Mouse (Mus musculus): ENCODE measurements around the gene Atp6v1f. TPM values are rescaled to one million over a fixed set of nuclear protein-coding genes. Genes with fewer than 3 reads are reported as not detected.
A peak's percentile ranks its signal among the peaks of the same experiment; 100 is the strongest.

Gene Atp6v1f
- total RNA-seq, 2 experiments from 2014 or later, result 241 to 263 TPM

GRCm38 (mm10) chr6:29513284-29513683 is 45.8 kb downstream of the Atp6v1f start:
- DNase-seq (ENCODE audit: extremely low spot score in 1 of 2, low spot score in 1 of 2), result no peak

- DNase-seq (ENCODE audit: extremely low spot score in 1 of 2, low spot score in 1 of 2), result peak; percentile 44 to 72
These were observed 49.6 kb downstream of the Atp6v1f start for GRCm38 (mm10) chr6:29517139-29517538.

Other genes starting within 250 kb of the Atp6v1f start
- gene Hilpda, start 195.2 kb upstream of the Atp6v1f start, total RNA-seq (2021), result 1 to 10 TPM; 4.6 to 6.6 TPM
- gene Fam71f2, start 188.1 kb upstream of the Atp6v1f start, total RNA-seq (2021), result 1 to 10 TPM in 1 of 2 experiments, not detected in 1; 1.0 TPM
- gene Fam71f1, start 148.6 kb upstream of the Atp6v1f start, total RNA-seq (2021), result not detected
- 10 to 100 TPM; 69.6 to 72.7 TPM for gene Calu, start 119.6 kb upstream of the Atp6v1f start, total RNA-seq (2021)
- gene Opn1sw, start 79.2 kb upstream of the Atp6v1f start, total RNA-seq (2021), result under 1 TPM; 0.19 to 0.20 TPM
- gene Ccdc136, start 71.4 kb upstream of the Atp6v1f start, total RNA-seq (2021), result 10 to 100 TPM; 59.8 to 60.9 TPM
- 1 to 10 TPM in 1 of 2 experiments, under 1 TPM in 1; 0.96 to 1.4 TPM for gene Flnc, start 34.5 kb upstream of the Atp6v1f start, total RNA-seq (2021)
- gene Atp6v1fnb, start 3.7 kb downstream of the Atp6v1f start, total RNA-seq (2021), result under 1 TPM in 1 of 2 experiments, not detected in 1; 0.59 TPM
- gene Kcp, start 40.2 kb downstream of the Atp6v1f start, total RNA-seq (2021), result 1 to 10 TPM; 2.1 to 3.0 TPM
- gene Irf5, start 58.9 kb downstream of the Atp6v1f start, total RNA-seq (2021), result 1 to 10 TPM; 3.4 to 4.0 TPM
- gene Tnpo3, start 142.2 kb downstream of the Atp6v1f start, total RNA-seq (2021), result 10 to 100 TPM; 62.5 to 72.4 TPM
- gene Tspan33, start 226.5 kb downstream of the Atp6v1f start, total RNA-seq (2021), result 10 to 100 TPM; 26.9 to 34.0 TPM